In the genomic region with DNA sequence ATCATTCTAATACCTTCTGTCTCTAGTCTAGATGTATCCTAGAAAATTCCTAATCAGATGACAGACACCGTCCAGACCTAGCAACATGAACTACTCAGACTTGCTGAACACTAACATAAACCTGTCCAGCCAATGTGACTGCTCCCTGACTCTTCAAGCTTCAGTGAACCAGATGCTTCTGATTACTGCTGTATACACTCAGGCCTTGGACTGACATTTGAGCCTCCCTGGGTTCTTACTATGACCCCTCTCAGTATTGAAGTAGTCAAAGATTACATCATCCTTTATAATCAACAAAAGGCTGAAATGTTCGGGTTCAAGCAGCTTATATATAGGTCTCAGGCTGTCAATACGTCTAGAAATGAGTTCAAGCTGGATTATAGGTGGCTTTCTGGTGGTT, we compare ENCODE assay signal across 21 mouse cellular contexts. TPM values are rescaled to one million over a fixed set of nuclear protein-coding genes. Genes with fewer than 3 reads are reported as not detected.
"Had no signal": no experiment of that assay in that cellular context is flagged by ENCODE, and none has a peak within 500 bp of the region (broad histone marks: within the 10 kb centered on the region; RNA-seq: fewer than 3 reads in every experiment).

No protein-coding gene starts in this region.

- H3K36me3 ChIP-seq: limb, embryonic 12.5 days; limb, embryonic 15.5 days; stomach, embryonic 15.5 days had no signal

- H3K27ac ChIP-seq: limb, embryonic 12.5 days; limb, embryonic 15.5 days; liver, embryonic 14.5 days; stomach, embryonic 15.5 days had no signal

- H3K9ac ChIP-seq: limb, embryonic 12.5 days; limb, embryonic 15.5 days; liver, embryonic 14.5 days; liver, postnatal 0 days; lung, embryonic 14.5 days; stomach, embryonic 15.5 days had no signal

- H3K4me3 ChIP-seq: limb, embryonic 12.5 days; limb, embryonic 15.5 days; stomach, embryonic 15.5 days had no signal

- ATAC-seq: intestine, embryonic 16.5 days; liver, postnatal 0 days had no signal

- H3K4me1 ChIP-seq: limb, embryonic 12.5 days; limb, embryonic 15.5 days; stomach, embryonic 15.5 days had no signal

- H3K9me3 ChIP-seq: limb, embryonic 12.5 days; limb, embryonic 15.5 days; stomach, embryonic 15.5 days had no signal

- H3K4me2 ChIP-seq: limb, embryonic 12.5 days; limb, embryonic 15.5 days; liver, embryonic 11.5 days; lung, embryonic 14.5 days; midbrain, embryonic 11.5 days; stomach, embryonic 15.5 days had no signal

- DNase-seq: kidney, adult 2 months; kidney, postnatal 36 days; layer of hippocampus, postnatal 36 days; left cerebral cortex, postnatal 4 days; liver, postnatal 0 days; lung, embryonic 14.5 days; lung, postnatal 10 days; lung, postnatal 36 days; midbrain, embryonic 14.5 days; right cerebral cortex, adult 18-20 months; right cerebral cortex, postnatal 14 days; right cerebral cortex, postnatal 4 days; thymus, postnatal 25 days had no signal

RNA-seq across cellular contexts. Expression of a gene that starts 32.4 kb away (rescaled TPM):
- total RNA-seq: megakaryocyte-erythroid progenitor cell, adult 5-6 weeks had no signal
